Mouse (Mus musculus): ENCODE measurements around the gene Arrdc1. TPM values are rescaled to one million over a fixed set of nuclear protein-coding genes. Genes with fewer than 3 reads are reported as not detected.

The Arrdc1 gene
- polyA plus RNA-seq, 1 experiment from 2014 or later = 23.9 TPM

- peaks cover 10% of the 10 kb centered on the region for H3K36me3 ChIP-seq
- H3K4me3 ChIP-seq = no peak overlapping the region
- peaks cover 3% of the 10 kb centered on the region; the same call in 1 of the 2 replicates for H3K4me1 ChIP-seq (replicated peaks)
- no peaks in the 10 kb centered on the region for H3K9me3 ChIP-seq
- no peak overlapping the region for H3K4me2 ChIP-seq
- no peaks in the 10 kb centered on the region for H3K27me3 ChIP-seq
- H3K9ac ChIP-seq = no peak overlapping the region
- no peak overlapping the region for H3K27ac ChIP-seq
- no peak for ATAC-seq (ENCODE audit: low FRiP score)
- 80% methylated on average over 6 of the region's 6 CpGs for WGBS
Measured at GRCm38 (mm10) chr2:24890541-24891447, 44.3 kb downstream of the Arrdc1 start.

GRCm38 (mm10) chr2:24888895-24889294 is 46.2 kb downstream of the Arrdc1 start:
- Histone ChIP-seq H3K4me2 (no peak overlapping the region), H3K4me3 (no peak overlapping the region), H3K4me1 (replicated peaks) (peaks cover 3% of the 10 kb centered on the region; the same call in 1 of the 2 replicates), H3K36me3 (peaks cover 21% of the 10 kb centered on the region), H3K27ac (no peak overlapping the region), H3K27me3 (no peaks in the 10 kb centered on the region), H3K9me3 (no peaks in the 10 kb centered on the region), H3K9ac (no peak overlapping the region)
- WGBS = 88% methylated on average over 5 of the region's 5 CpGs
- ATAC-seq (ENCODE audit: low FRiP score) = no peak

- H3K9me3 ChIP-seq = no peaks in the 10 kb centered on the region
- H3K4me3 ChIP-seq = no peak overlapping the region
- no peaks in the 10 kb centered on the region for H3K4me1 ChIP-seq (replicated peaks)
- WGBS = 95% methylated on average over 2 of the region's 2 CpGs
- H3K9ac ChIP-seq = no peak overlapping the region
- no peak overlapping the region for H3K4me2 ChIP-seq
- H3K27ac ChIP-seq = no peak overlapping the region
- H3K27me3 ChIP-seq = no peaks in the 10 kb centered on the region
- H3K36me3 ChIP-seq = peaks cover 52% of the 10 kb centered on the region
- no peak for ATAC-seq (ENCODE audit: low FRiP score)
Measured at GRCm38 (mm10) chr2:24880686-24881085, 54.4 kb downstream of the Arrdc1 start.

Small RNAs within 50 kb of the gene (microRNA-seq; reads per million reads assigned to microRNA genes)
- gene Gm22875 = not detected

Other genes with a start within 250 kb of the Arrdc1 start
- 10.9 and 11.5 TPM in 2 replicates for gene Cacna1b, start 172.1 kb downstream of the Arrdc1 start, polyA plus RNA-seq (2015; fragmentation: Nextera tagmentation; extraction: Ambion mirVana)
- gene Ehmt1, start 15.6 kb downstream of the Arrdc1 start, polyA plus RNA-seq (2015; fragmentation: Nextera tagmentation; extraction: Ambion mirVana) = 126 and 131 TPM in 2 replicates
- gene Zmynd19, start 14.5 kb upstream of the Arrdc1 start, polyA plus RNA-seq (2015; fragmentation: Nextera tagmentation; extraction: Ambion mirVana) = 16.0 and 17.7 TPM in 2 replicates
- 36.0 and 38.1 TPM in 2 replicates for gene Dph7, start 27.1 kb upstream of the Arrdc1 start, polyA plus RNA-seq (2015; fragmentation: Nextera tagmentation; extraction: Ambion mirVana)
- 171 and 181 TPM in 2 replicates for gene Mrpl41, start 39.8 kb upstream of the Arrdc1 start, polyA plus RNA-seq (2015; fragmentation: Nextera tagmentation; extraction: Ambion mirVana)
- 3.0 and 3.4 TPM in 2 replicates for gene Pnpla7, start 40.8 kb upstream of the Arrdc1 start, polyA plus RNA-seq (2015; fragmentation: Nextera tagmentation; extraction: Ambion mirVana)
- 130 and 136 TPM in 2 replicates for gene Nsmf, start 119.1 kb upstream of the Arrdc1 start, polyA plus RNA-seq (2015; fragmentation: Nextera tagmentation; extraction: Ambion mirVana)
- not detected in 2 replicates for gene Entpd8, start 145.1 kb upstream of the Arrdc1 start, polyA plus RNA-seq (2015; fragmentation: Nextera tagmentation; extraction: Ambion mirVana)
- gene Noxa1, start 159.9 kb upstream of the Arrdc1 start, polyA plus RNA-seq (2015; fragmentation: Nextera tagmentation; extraction: Ambion mirVana) = not detected in 2 replicates
- 21.4 and 24.6 TPM in 2 replicates for gene Nrarp, start 245.5 kb upstream of the Arrdc1 start, polyA plus RNA-seq (2015; fragmentation: Nextera tagmentation; extraction: Ambion mirVana)